Mouse (Mus musculus): ENCODE data around the gene Pmepa1. TPM values are rescaled to one million over a fixed set of nuclear protein-coding genes. Genes with fewer than 3 reads are reported as not detected.

Pmepa1 gene
- polyA plus RNA-seq, 1 experiment = not detected

GRCm38 (mm10) chr2:173281021-173281937 is 4.9 kb upstream of the Pmepa1 start:
- TF ChIP-seq CTCF (IDR thresholded peaks at IDR 0.05; ENCODE audit: insufficient read depth, low read depth, low read length) = no peak
- WGBS = 65% methylated on average over 9 of the region's 9 CpGs
- Histone ChIP-seq H3K4me1 (ENCODE audit: control insufficient read depth, insufficient read depth, low read length) (peaks cover 10% of the 10 kb centered on the region), H3K27ac (ENCODE audit: insufficient read depth, low read depth, low read length) (no peak overlapping the region), H3K4me3 (ENCODE audit: insufficient read depth, low read depth, low read length) (no peak overlapping the region)

GRCm38 (mm10) chr2:173278846-173279580 is 2.7 kb upstream of the Pmepa1 start:
- Histone ChIP-seq H3K27ac (ENCODE audit: insufficient read depth, low read depth, low read length) (no peak overlapping the region), H3K4me3 (ENCODE audit: insufficient read depth, low read depth, low read length) (no peak overlapping the region), H3K4me1 (ENCODE audit: control insufficient read depth, insufficient read depth, low read length) (peaks cover 16% of the 10 kb centered on the region)
- WGBS = 89% methylated on average over 16 of the region's 16 CpGs
- TF ChIP-seq POLR2A (IDR thresholded peaks at IDR 0.05; ENCODE audit: insufficient read depth, low read depth, low read length) (no peak), CTCF (IDR thresholded peaks at IDR 0.05; ENCODE audit: insufficient read depth, low read depth, low read length) (0 out of 2 replicates have a peak, but pooled peaks have one; percentile 12)

DNA sequence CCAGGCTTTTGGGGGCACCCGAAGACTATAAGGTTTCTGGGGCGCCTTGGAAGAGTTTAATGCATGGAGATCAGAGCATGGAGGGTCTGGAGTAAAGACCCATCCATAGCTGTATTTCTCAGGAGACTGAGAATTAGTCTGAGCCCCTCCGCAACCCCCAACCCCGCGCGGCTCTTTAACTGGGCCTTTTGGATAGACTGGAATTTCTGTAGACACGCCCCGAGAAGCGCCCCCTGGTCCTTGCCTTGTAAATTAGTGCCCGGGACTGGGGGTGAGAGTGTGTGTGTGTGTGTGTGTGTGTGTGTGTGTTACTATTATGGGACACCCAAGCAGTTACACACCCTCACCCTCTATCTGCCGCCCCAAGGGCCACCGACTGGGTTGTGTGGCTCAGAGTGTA is 526 bp upstream of the Pmepa1 start:
- 8% methylated on average over 12 of the region's 12 CpGs for WGBS
- H3K4me3 ChIP-seq (ENCODE audit: insufficient read depth, low read depth, low read length) = peak overlapping the region; percentile 65
- peaks cover 34% of the 10 kb centered on the region for H3K4me1 ChIP-seq (ENCODE audit: control insufficient read depth, insufficient read depth, low read length)
- TF ChIP-seq CTCF (IDR thresholded peaks at IDR 0.05; ENCODE audit: insufficient read depth, low read depth, low read length) (no peak), POLR2A (IDR thresholded peaks at IDR 0.05; ENCODE audit: insufficient read depth, low read depth, low read length) (no peak)
- H3K27ac ChIP-seq (ENCODE audit: insufficient read depth, low read depth, low read length) = peak overlapping the region; percentile 58

- Histone ChIP-seq H3K27ac (ENCODE audit: insufficient read depth, low read depth, low read length) (peak overlapping the region; percentile 61), H3K4me3 (ENCODE audit: insufficient read depth, low read depth, low read length) (peak overlapping the region; percentile 65), H3K4me1 (ENCODE audit: control insufficient read depth, insufficient read depth, low read length) (peaks cover 38% of the 10 kb centered on the region)
- no peak for TF ChIP-seq CTCF (IDR thresholded peaks at IDR 0.05; ENCODE audit: insufficient read depth, low read depth, low read length)
- no peak for TF ChIP-seq POLR2A (IDR thresholded peaks at IDR 0.05; ENCODE audit: insufficient read depth, low read depth, low read length)
- under 1% methylated on average over 93 of the region's 93 CpGs for WGBS
These were observed 761 bp downstream of the Pmepa1 start for GRCm38 (mm10) chr2:173275343-173276201.

GRCm38 (mm10) chr2:173274428-173275342 is 1.6 kb downstream of the Pmepa1 start:
- WGBS = 21% methylated on average over 15 of the region's 15 CpGs
- Histone ChIP-seq H3K4me3 (ENCODE audit: insufficient read depth, low read depth, low read length) (peak overlapping the region; percentile 65), H3K27ac (ENCODE audit: insufficient read depth, low read depth, low read length) (no peak overlapping the region), H3K4me1 (ENCODE audit: control insufficient read depth, insufficient read depth, low read length) (peaks cover 46% of the 10 kb centered on the region)
- no peak for TF ChIP-seq CTCF (IDR thresholded peaks at IDR 0.05; ENCODE audit: insufficient read depth, low read depth, low read length)
- no peak for TF ChIP-seq POLR2A (IDR thresholded peaks at IDR 0.05; ENCODE audit: insufficient read depth, low read depth, low read length)

- TF ChIP-seq POLR2A (IDR thresholded peaks at IDR 0.05; ENCODE audit: insufficient read depth, low read depth, low read length) (no peak), CTCF (IDR thresholded peaks at IDR 0.05; ENCODE audit: insufficient read depth, low read depth, low read length) (no peak)
- 57% methylated on average over 4 of the region's 4 CpGs for WGBS
- Histone ChIP-seq H3K4me1 (ENCODE audit: control insufficient read depth, insufficient read depth, low read length) (peaks cover 54% of the 10 kb centered on the region), H3K27ac (ENCODE audit: insufficient read depth, low read depth, low read length) (no peak overlapping the region), H3K4me3 (ENCODE audit: insufficient read depth, low read depth, low read length) (no peak overlapping the region)
These were observed 2.4 kb downstream of the Pmepa1 start for GRCm38 (mm10) chr2:173273885-173274284.

GRCm38 (mm10) chr2:173272354-173272900 is 3.9 kb downstream of the Pmepa1 start:
- 77% methylated on average over 11 of the region's 11 CpGs for WGBS
- Histone ChIP-seq H3K27ac (ENCODE audit: insufficient read depth, low read depth, low read length) (no peak overlapping the region), H3K4me3 (ENCODE audit: insufficient read depth, low read depth, low read length) (no peak overlapping the region), H3K4me1 (ENCODE audit: control insufficient read depth, insufficient read depth, low read length) (peaks cover 56% of the 10 kb centered on the region)
- TF ChIP-seq CTCF (IDR thresholded peaks at IDR 0.05; ENCODE audit: insufficient read depth, low read depth, low read length) (no peak), POLR2A (IDR thresholded peaks at IDR 0.05; ENCODE audit: insufficient read depth, low read depth, low read length) (no peak)

Data from olfactory bulb, adult 2 months (tissue).